Mouse (Mus musculus): Measurements from ENCODE around the gene Akr1c12.
"Not testable (repeated sequence)": the region's sequence is repeated elsewhere in the genome, so short reads cannot be mapped to it uniquely, and the experiment has no call there.

Gene Akr1c12

GRCm38 (mm10) chr13:4279284-4279683 lies at the start of gene Akr1c12:
Akr1c12 (minus strand) TSS chr13:4279433.
- no peak for DNase-seq

- DNase-seq: no peak
These were observed 39.5 kb upstream of the Akr1c12 start for GRCm38 (mm10) chr13:4318773-4319172.

- DNase-seq: no peak
These were observed 34.7 kb upstream of the Akr1c12 start for GRCm38 (mm10) chr13:4313907-4314306.

GRCm38 (mm10) chr13:4304861-4305565 lies 25.8 kb upstream of the Akr1c12 start:
- DNase-seq: no peak

GRCm38 (mm10) chr13:4296991-4297390 lies 17.8 kb upstream of the Akr1c12 start:
- DNase-seq: no peak

- peak in 1 of 2 experiments; percentile 9 for DNase-seq
These were observed 2.5 kb upstream of the Akr1c12 start for GRCm38 (mm10) chr13:4281471-4282412.

GRCm38 (mm10) chr13:4277526-4277925 lies 1.7 kb downstream of the Akr1c12 start:
- DNase-seq: no peak

GRCm38 (mm10) chr13:4270860-4271259 lies 8.4 kb downstream of the Akr1c12 start:
- no peak for DNase-seq

- DNase-seq: not testable (repeated sequence)
These were observed 13.8 kb downstream of the Akr1c12 start for GRCm38 (mm10) chr13:4265455-4265854.

GRCm38 (mm10) chr13:4265047-4265446 lies 14.2 kb downstream of the Akr1c12 start:
- no peak for DNase-seq

- no peak for DNase-seq
These were observed 14.6 kb downstream of the Akr1c12 start for GRCm38 (mm10) chr13:4264612-4265011.

GRCm38 (mm10) chr13:4257349-4257748 lies 21.9 kb downstream of the Akr1c12 start:
- no peak for DNase-seq

- not testable (repeated sequence) for DNase-seq
These were observed 22.3 kb downstream of the Akr1c12 start for GRCm38 (mm10) chr13:4256894-4257293.

- no peak for DNase-seq
These were observed 29.9 kb downstream of the Akr1c12 start for GRCm38 (mm10) chr13:4249347-4249746.

GRCm38 (mm10) chr13:4244861-4245559 lies 34.2 kb downstream of the Akr1c12 start:
- no peak for DNase-seq

GRCm38 (mm10) chr13:4233536-4234172 lies 45.6 kb downstream of the Akr1c12 start:
- no peak for DNase-seq

- no peak for DNase-seq
These were observed 46.1 kb downstream of the Akr1c12 start for GRCm38 (mm10) chr13:4233135-4233534.

- no peak for DNase-seq
These were observed 48.2 kb downstream of the Akr1c12 start for GRCm38 (mm10) chr13:4230841-4231623.

GRCm38 (mm10) chr13:4228441-4228840 lies 50.8 kb downstream of the Akr1c12 start, which contains the start of gene Akr1c19:
Akr1c19 (plus strand) TSS chr13:4228700.
- no peak for DNase-seq
